Comparison of ENCODE assay signal across 8 mouse cellular contexts in the genomic region with DNA sequence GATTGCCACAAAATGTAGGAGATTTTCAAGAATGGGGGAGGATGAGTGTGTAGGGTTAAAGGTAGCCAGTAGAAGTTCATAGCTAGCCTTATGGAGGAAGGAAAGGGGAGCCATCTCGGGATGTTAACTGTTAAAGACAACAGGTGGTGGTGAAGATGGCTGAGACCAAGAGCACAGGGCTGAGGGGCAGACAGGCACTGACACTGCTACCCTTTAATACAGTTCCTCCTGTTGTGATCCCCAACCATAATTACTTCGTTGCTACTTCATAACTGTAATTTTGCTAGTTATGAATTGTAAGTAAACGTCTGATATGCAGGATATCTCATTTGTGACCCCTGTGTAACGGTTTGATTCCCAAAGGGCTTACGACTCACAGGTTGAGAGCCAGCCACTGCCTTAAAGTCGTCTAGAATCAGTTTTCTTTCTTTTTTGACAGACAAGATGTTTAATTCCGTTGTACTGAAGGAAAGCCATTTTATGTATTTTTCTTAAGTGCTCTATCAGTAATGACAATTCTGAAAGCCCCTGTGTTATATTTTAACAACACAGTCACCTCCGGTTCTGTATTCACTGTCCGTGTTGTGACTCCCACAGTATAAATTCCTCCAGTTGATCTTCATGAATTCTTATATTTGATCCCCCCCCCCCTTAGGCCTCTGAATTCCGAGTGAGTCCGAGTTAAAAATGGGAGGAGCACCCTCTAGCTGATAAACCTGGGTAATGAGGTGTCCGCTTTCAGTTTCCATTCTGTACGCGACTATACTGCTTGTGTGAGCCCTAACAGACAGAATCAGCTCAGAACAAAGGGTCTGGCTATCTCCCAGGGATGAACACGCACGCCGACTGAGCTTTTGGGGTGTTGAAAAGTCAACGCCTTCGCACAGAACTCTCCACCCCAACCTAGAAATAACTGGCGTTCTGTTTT. TPM values are rescaled to one million over a fixed set of nuclear protein-coding genes. Genes with fewer than 3 reads are reported as not detected.
DNase-seq lines count a peak whose midpoint lies in the region; ATAC-seq and TF ChIP-seq lines count a peak whose summit lies in the region.

No protein-coding gene starts in this region.

- peak overlapping the region; percentile 95 for H3K4me2 ChIP-seq in hindbrain, embryonic 12.5 days (replicated peaks)

- no peak for TF ChIP-seq CTCF in lung, adult 2 months (IDR thresholded peaks at IDR 0.05; ENCODE audit: insufficient read depth, low read length)

- no peaks in the 10 kb centered on the region for H3K9me3 ChIP-seq in hindbrain, embryonic 12.5 days (replicated peaks)
- H3K9me3 ChIP-seq in megakaryocyte, embryonic 14.5 days, result no peaks in the 10 kb centered on the region

- H3K9ac ChIP-seq in hindbrain, embryonic 12.5 days, result peak overlapping the region; percentile 78

- DNase-seq in lung, adult 2 months, result no peak
- no peak for DNase-seq in lung, adult 18-20 months
- peak; percentile 68 for DNase-seq in c-Kit-positive CD71-positive TER-119-positive erythroid progenitor cells, embryonic 14.5 days (ENCODE audit: low spot score)
- no peak for DNase-seq in layer of hippocampus, adult 11-12 months (ENCODE audit: low spot score)
- no peak for DNase-seq in embryo, embryonic 9.5 days (ENCODE audit: extremely low spot score)
- DNase-seq in ovary, postnatal 14 days (ENCODE audit: low spot score), result no peak

- 10% methylated on average over 20 of the region's 20 CpGs for WGBS in lung, adult 2 months
- WGBS in hindbrain, embryonic 12.5 days, result 20% methylated on average over 20 of the region's 20 CpGs

- peak overlapping the region; percentile 99 for H3K27ac ChIP-seq in hindbrain, embryonic 12.5 days

- H3K4me1 ChIP-seq in lung, adult 2 months (ENCODE audit: control insufficient read depth, insufficient read depth, low read length), result peaks cover 4% of the 10 kb centered on the region
- peaks cover 28% of the 10 kb centered on the region for H3K4me1 ChIP-seq in hindbrain, embryonic 12.5 days
- H3K4me1 ChIP-seq in megakaryocyte, embryonic 14.5 days, result peaks cover 52% of the 10 kb centered on the region

- peaks cover 24% of the 10 kb centered on the region for H3K36me3 ChIP-seq in hindbrain, embryonic 12.5 days
- peaks cover 29% of the 10 kb centered on the region for H3K36me3 ChIP-seq in megakaryocyte, embryonic 14.5 days (replicated peaks; ENCODE audit: low read length)

- H3K27me3 ChIP-seq in hindbrain, embryonic 12.5 days, result no peaks in the 10 kb centered on the region
- no peaks in the 10 kb centered on the region for H3K27me3 ChIP-seq in megakaryocyte, embryonic 14.5 days (replicated peaks)

- peak; percentile 50 for ATAC-seq in hindbrain, embryonic 12.5 days (ENCODE audit: low FRiP score)

- H3K4me3 ChIP-seq in lung, adult 2 months (replicated peaks; ENCODE audit: extremely low read depth, low read depth, low read length), result peak overlapping the region; percentile 100
- H3K4me3 ChIP-seq in hindbrain, embryonic 12.5 days, result peak overlapping the region; percentile 96
- H3K4me3 ChIP-seq in megakaryocyte, embryonic 14.5 days (replicated peaks), result peak overlapping the region; percentile 97

- TF ChIP-seq POLR2A in lung, adult 2 months (IDR thresholded peaks at IDR 0.05; ENCODE audit: borderline replicate concordance, extremely low read depth, low read depth, low read length), result no peak

RNA-seq across cellular contexts. Expression of a gene that starts 0.7 kb away (rescaled TPM):
- 41.1 and 47.1 TPM in 2 replicates for polyA plus RNA-seq in lung, adult 2 months (2012; rRNA removed)
- 31.7 and 32.8 TPM in 2 replicates for polyA plus RNA-seq in hindbrain, embryonic 12.5 days (2016; fragmentation: Nextera tagmentation; extraction: Ambion mirVana)
- polyA plus RNA-seq in megakaryocyte, embryonic 14.5 days (2012; ENCODE audit: insufficient read depth, low replicate concordance), result 129 and 202 TPM in 2 replicates

RNA-seq across cellular contexts. Expression of a gene that starts 12.0 kb away (rescaled TPM):
- 10.8 and 13.7 TPM in 2 replicates for polyA plus RNA-seq in lung, adult 2 months (2012; rRNA removed)
- polyA plus RNA-seq in hindbrain, embryonic 12.5 days (2016; fragmentation: Nextera tagmentation; extraction: Ambion mirVana), result 65.1 and 67.5 TPM in 2 replicates
- polyA plus RNA-seq in megakaryocyte, embryonic 14.5 days (2012; ENCODE audit: insufficient read depth, low replicate concordance), result 19.0 and 54.3 TPM in 2 replicates

RNA-seq across cellular contexts. Expression of a gene that starts 12.0 kb away (rescaled TPM):
- polyA plus RNA-seq in lung, adult 2 months (2012; rRNA removed), result 896 and 1,315 TPM in 2 replicates
- polyA plus RNA-seq in hindbrain, embryonic 12.5 days (2016; fragmentation: Nextera tagmentation; extraction: Ambion mirVana), result 561 and 621 TPM in 2 replicates
- polyA plus RNA-seq in megakaryocyte, embryonic 14.5 days (2012; ENCODE audit: insufficient read depth, low replicate concordance), result 3,425 and 5,919 TPM in 2 replicates

RNA-seq across cellular contexts. Expression of a gene that starts 15.4 kb away (rescaled TPM):
- 47.0 and 54.7 TPM in 2 replicates for polyA plus RNA-seq in lung, adult 2 months (2012; rRNA removed)
- 33.6 and 34.4 TPM in 2 replicates for polyA plus RNA-seq in hindbrain, embryonic 12.5 days (2016; fragmentation: Nextera tagmentation; extraction: Ambion mirVana)
- polyA plus RNA-seq in megakaryocyte, embryonic 14.5 days (2012; ENCODE audit: insufficient read depth, low replicate concordance), result 39.7 and 64.8 TPM in 2 replicates

RNA-seq across cellular contexts. Expression of a gene that starts 22.5 kb away (rescaled TPM):
- 34.6 and 36.5 TPM in 2 replicates for polyA plus RNA-seq in lung, adult 2 months (2012; rRNA removed)
- 38.0 and 40.3 TPM in 2 replicates for polyA plus RNA-seq in hindbrain, embryonic 12.5 days (2016; fragmentation: Nextera tagmentation; extraction: Ambion mirVana)
- polyA plus RNA-seq in megakaryocyte, embryonic 14.5 days (2012; ENCODE audit: insufficient read depth, low replicate concordance), result 26.1 and 59.5 TPM in 2 replicates
